Mouse (Mus musculus): ENCODE data around the gene Slc35a1. TPM values are rescaled to one million over a fixed set of nuclear protein-coding genes. Genes with fewer than 3 reads are reported as not detected.
"Not testable (repeated sequence)": the region's sequence is repeated elsewhere in the genome, so short reads cannot be mapped to it uniquely, and the experiment has no call there.

Slc35a1 gene
- total and polyA plus RNA-seq, 3 experiments, result 24.3 to 26.0 TPM; not detected in 1

DNA sequence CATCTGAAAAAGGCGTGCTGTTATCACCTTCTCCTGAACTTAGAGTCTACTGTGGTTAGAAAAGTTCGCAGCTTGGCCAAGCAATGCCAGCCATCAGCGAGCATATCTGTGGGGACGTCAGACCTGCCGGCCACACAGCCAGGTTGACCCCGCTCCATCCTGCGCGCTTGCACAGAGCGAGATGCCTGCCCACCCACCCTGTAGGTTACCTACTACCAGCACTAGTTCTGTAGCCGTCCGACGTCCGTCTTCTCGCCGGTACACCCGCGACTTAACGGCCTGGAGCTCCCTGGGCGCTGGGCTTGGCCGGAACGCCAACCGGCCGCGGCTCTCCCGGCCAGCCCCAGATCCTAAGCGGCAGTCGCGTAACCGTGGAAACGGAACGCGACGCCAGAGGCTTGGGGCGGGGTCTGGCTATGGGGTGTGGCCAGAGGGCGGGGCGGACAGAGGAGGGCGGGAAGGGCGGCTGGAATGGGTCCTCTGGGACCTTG lies 42.7 kb upstream of the Slc35a1 start, which contains the start of gene Cfap206:
Gene Cfap206, minus strand, starts transcription at position 356 of the 491 bp plus-strand sequence.
- no peak within 1 kb of the TSS for H3K27ac ChIP-seq (ENCODE audit: control insufficient read depth, low read depth, low read length)
- peak within 1 kb of the TSS; percentile 39 to 43; a peak in 3 of 4 replicates for H3K4me3 ChIP-seq (ENCODE audit: control insufficient read depth in 1 of 2, insufficient read depth in 1 of 2, low read depth in 2 of 2, low read length in 2 of 2)
- 0 out of 4 replicates have a peak, but pooled peaks cover 0 to 3% of the 10 kb centered on the region in 2 experiments for H3K27me3 ChIP-seq (ENCODE audit: control insufficient read depth in 1 of 2, insufficient read depth in 2 of 2, low read length in 2 of 2)
- H3K9ac ChIP-seq (ENCODE audit: control insufficient read depth, low read depth, low read length, poor library complexity, severe bottlenecking), result no peak within 1 kb of the TSS
- H3K9me3 ChIP-seq (replicated peaks; ENCODE audit: insufficient read depth, low read length), result no peaks in the 10 kb centered on the region
- H3K79me2 ChIP-seq (ENCODE audit: control insufficient read depth, insufficient read depth, low read length, poor library complexity), result no peaks in the 10 kb centered on the region
- no peak for TF ChIP-seq TAL1 (IDR thresholded peaks at IDR 0.05; ENCODE audit: low read length)
- no peak for TF ChIP-seq CTCF (IDR thresholded peaks at IDR 0.05 in 2 of 3, conservative IDR thresholded peaks at IDR 0.05 in 1 of 3; ENCODE audit: control insufficient read depth in 1 of 3, insufficient read depth in 1 of 3, low read depth in 2 of 3, low read length in 3 of 3, poor library complexity in 1 of 3, severe bottlenecking in 1 of 3)
- no peak for TF ChIP-seq MAX (IDR thresholded peaks at IDR 0.05; ENCODE audit: low read length)
- no peak for TF ChIP-seq JUND (IDR thresholded peaks at IDR 0.05; ENCODE audit: low read depth, low read length)
- no peak for TF ChIP-seq GABPA (IDR thresholded peaks at IDR 0.05; ENCODE audit: low read depth, low read length)
- TF ChIP-seq ETS1 (IDR thresholded peaks at IDR 0.05; ENCODE audit: low read depth, low read length), result no peak
- TF ChIP-seq MYC (IDR thresholded peaks at IDR 0.05; ENCODE audit: low read depth, low read length), result no peak
- TF ChIP-seq ZC3H11A (IDR thresholded peaks at IDR 0.05; ENCODE audit: low read depth, low read length), result no peak
- no peaks in the 10 kb centered on the region; a peak in 1 of 4 replicates for H3K36me3 ChIP-seq (ENCODE audit: control insufficient read depth in 1 of 2, insufficient read depth in 2 of 2, low read length in 2 of 2)
- peak; percentile 63 for DNase-seq (ENCODE audit: low read depth, low spot score)
- H3K4me1 ChIP-seq (ENCODE audit: control insufficient read depth in 1 of 2, insufficient read depth in 2 of 2, low read length in 2 of 2), result peaks cover 0 to 3% of the 10 kb centered on the region in 2 experiments; a peak in 1 of 4 replicates

DNA sequence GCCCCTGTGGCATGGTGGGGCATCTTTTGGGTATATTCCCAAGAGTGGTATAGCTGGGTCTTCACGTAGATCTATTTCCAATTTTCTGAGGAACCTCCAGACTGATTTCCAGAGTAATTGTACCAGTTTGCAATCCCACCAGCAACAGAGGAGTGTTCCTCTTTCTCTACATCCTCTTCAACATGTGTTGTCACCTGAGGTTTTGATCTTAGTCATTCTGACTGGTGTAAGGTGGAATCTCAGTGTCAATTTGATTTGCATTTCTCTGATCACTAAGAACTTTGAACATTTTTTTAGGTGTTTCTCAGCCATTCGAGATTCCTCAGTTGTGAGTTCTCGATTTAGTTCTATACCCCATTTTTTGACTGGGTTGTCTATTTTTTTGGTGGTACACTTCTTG lies 38.5 kb upstream of the Slc35a1 start:
- not testable (repeated sequence) for H3K4me3 ChIP-seq (ENCODE audit: control insufficient read depth in 1 of 2, insufficient read depth in 1 of 2, low read depth in 2 of 2, low read length in 2 of 2); H3K9me3 ChIP-seq (replicated peaks; ENCODE audit: insufficient read depth, low read length); H3K79me2 ChIP-seq (ENCODE audit: control insufficient read depth, insufficient read depth, low read length, poor library complexity); H3K9ac ChIP-seq (ENCODE audit: control insufficient read depth, low read depth, low read length, poor library complexity, severe bottlenecking); H3K4me1 ChIP-seq (ENCODE audit: control insufficient read depth in 1 of 2, insufficient read depth in 2 of 2, low read length in 2 of 2); H3K36me3 ChIP-seq (ENCODE audit: control insufficient read depth in 1 of 2, insufficient read depth in 2 of 2, low read length in 2 of 2); DNase-seq (ENCODE audit: low read depth, low spot score); H3K27me3 ChIP-seq (ENCODE audit: control insufficient read depth in 1 of 2, insufficient read depth in 2 of 2, low read length in 2 of 2); H3K27ac ChIP-seq (ENCODE audit: control insufficient read depth, low read depth, low read length)

DNA sequence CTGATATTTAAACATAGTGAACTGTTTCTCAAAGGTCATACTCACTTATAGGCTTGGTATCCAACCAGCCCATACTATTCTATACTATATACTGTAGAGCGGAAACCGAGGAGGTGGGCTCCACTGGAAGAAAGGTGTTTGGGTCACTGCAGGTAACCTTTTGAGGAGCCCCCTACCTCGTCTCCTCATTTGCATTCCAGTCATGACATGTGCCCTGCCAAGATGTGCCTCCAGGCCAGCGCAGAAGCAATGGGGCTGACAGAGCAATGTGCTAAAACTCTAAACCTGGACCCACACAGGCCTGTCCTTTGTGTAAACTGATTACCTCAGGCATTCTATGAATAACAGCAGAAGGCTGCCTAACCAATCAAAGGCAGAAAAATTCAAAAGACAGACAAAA lies 37.1 kb upstream of the Slc35a1 start:
- Histone ChIP-seq H3K4me1 (ENCODE audit: control insufficient read depth in 1 of 2, insufficient read depth in 2 of 2, low read length in 2 of 2) (no peaks in the 10 kb centered on the region), H3K27me3 (ENCODE audit: control insufficient read depth in 1 of 2, insufficient read depth in 2 of 2, low read length in 2 of 2) (peaks cover 1 to 3% of the 10 kb centered on the region in 2 experiments; a peak in 2 of 4 replicates), H3K9ac (ENCODE audit: control insufficient read depth, low read depth, low read length, poor library complexity, severe bottlenecking) (no peak overlapping the region), H3K36me3 (ENCODE audit: control insufficient read depth in 1 of 2, insufficient read depth in 2 of 2, low read length in 2 of 2) (no peaks in the 10 kb centered on the region), H3K9me3 (replicated peaks; ENCODE audit: insufficient read depth, low read length) (no peaks in the 10 kb centered on the region), H3K79me2 (ENCODE audit: control insufficient read depth, insufficient read depth, low read length, poor library complexity) (no peaks in the 10 kb centered on the region), H3K4me3 (ENCODE audit: control insufficient read depth in 1 of 2, insufficient read depth in 1 of 2, low read depth in 2 of 2, low read length in 2 of 2) (no peak overlapping the region), H3K27ac (ENCODE audit: control insufficient read depth, low read depth, low read length) (no peak overlapping the region)
- DNase-seq (ENCODE audit: low read depth, low spot score), result no peak
- TF ChIP-seq GABPA (IDR thresholded peaks at IDR 0.05; ENCODE audit: low read depth, low read length), result no peak
- no peak for TF ChIP-seq USF1 (IDR thresholded peaks at IDR 0.05; ENCODE audit: low read depth, low read length)
- TF ChIP-seq GATA1 (IDR thresholded peaks at IDR 0.05; ENCODE audit: low read depth, low read length), result no peak
- TF ChIP-seq MXI1 (IDR thresholded peaks at IDR 0.05; ENCODE audit: low read depth, low read length), result no peak
- no peak for TF ChIP-seq MAZ (IDR thresholded peaks at IDR 0.05; ENCODE audit: low read depth, low read length)
- TF ChIP-seq TAL1 (IDR thresholded peaks at IDR 0.05; ENCODE audit: low read length), result no peak
- no peak for TF ChIP-seq NELFE (IDR thresholded peaks at IDR 0.05; ENCODE audit: low read depth, low read length)
- TF ChIP-seq JUND (IDR thresholded peaks at IDR 0.05; ENCODE audit: low read depth, low read length), result no peak
- no peak for TF ChIP-seq RCOR1 (IDR thresholded peaks at IDR 0.05; ENCODE audit: low read depth, low read length)
- TF ChIP-seq TCF12 (IDR thresholded peaks at IDR 0.05; ENCODE audit: low read depth, low read length), result no peak
- no peak for TF ChIP-seq MYB (IDR thresholded peaks at IDR 0.05; ENCODE audit: low read depth, low read length)
- no peak for TF ChIP-seq MEF2A (IDR thresholded peaks at IDR 0.05; ENCODE audit: extremely low read depth, insufficient replicate concordance, low read depth, low read length, poor library complexity, severe bottlenecking)
- no peak for TF ChIP-seq POLR2AphosphoS5 (IDR thresholded peaks at IDR 0.05; ENCODE audit: borderline replicate concordance, low read depth, low read length)
- TF ChIP-seq SIN3A (IDR thresholded peaks at IDR 0.05; ENCODE audit: low read length), result no peak
- no peak for TF ChIP-seq USF2 (IDR thresholded peaks at IDR 0.05; ENCODE audit: borderline replicate concordance in 1 of 2, insufficient read depth in 1 of 2, low read depth in 1 of 2, low read length in 2 of 2)
- TF ChIP-seq HCFC1 (IDR thresholded peaks at IDR 0.05; ENCODE audit: low read depth, low read length), result no peak
